Mouse (Mus musculus) liver, postnatal 0 days (tissue): ENCODE data around the gene Ctsh. TPM values are rescaled to one million over a fixed set of nuclear protein-coding genes. Genes with fewer than 3 reads are reported as not detected.
A peak's percentile ranks its signal among the peaks of the same experiment; 100 is the strongest.

Experiments
- ATAC-seq: fragments of 200-750 bp; cut with Nextera tagmentation; 2 replicates; pipeline ENCODE4 v1.8.0; 2017; ENCODE audit warnings: mild to moderate bottlenecking, moderate library complexity
- DNase-seq: peaks from one replicate; pipeline ENCODE4 v3.0.0-alpha.2; 2016
- H3K27ac ChIP-seq: fragments of 300-500 bp; sonication (generic); 2 replicates; pipeline ENCODE4 v1.5.1; 2014; ENCODE audit warnings: antibody characterized with exemption, moderate library complexity, mild to moderate bottlenecking, low read depth
- H3K27me3 ChIP-seq: fragments of 300-500 bp; sonication (generic); 2 replicates; pipeline ENCODE4 v1.6.1; 2014; ENCODE audit warnings: low read length, control low read depth, mixed read lengths; ENCODE audit not compliant: insufficient read depth
- H3K36me3 ChIP-seq: fragments of 300-500 bp; sonication (generic); replicated peaks from 2 replicates; pipeline ENCODE4 v1.6.1; 2014; ENCODE audit warnings: mild to moderate bottlenecking, control low read depth, low read length, moderate library complexity, mixed read lengths; ENCODE audit not compliant: insufficient read depth
- H3K4me1 ChIP-seq: fragments of 300-500 bp; sonication (generic); 2 replicates; pipeline ENCODE4 v1.6.1; 2014; ENCODE audit warnings: antibody characterized with exemption, mild to moderate bottlenecking, control low read depth; ENCODE audit not compliant: insufficient read depth
- H3K4me2 ChIP-seq: fragments of 300-500 bp; sonication (generic); 2 replicates; pipeline ENCODE4 v1.6.1; 2014; ENCODE audit warnings: low read depth, mild to moderate bottlenecking, low read length, moderate library complexity, mixed read lengths
- H3K4me3 ChIP-seq: fragments of 300-500 bp; sonication (generic); 2 replicates; pipeline ENCODE4 v1.5.1; 2014; ENCODE audit warnings: low read depth, low read length
- H3K9ac ChIP-seq: fragments of 300-500 bp; sonication (generic); replicated peaks from 2 replicates; pipeline ENCODE4 v1.6.1; 2014; ENCODE audit warnings: mild to moderate bottlenecking, moderate library complexity
- H3K9me3 ChIP-seq: fragments of 300-500 bp; sonication (generic); 2 replicates; pipeline ENCODE4 v1.6.1; 2016; ENCODE audit warnings: mild to moderate bottlenecking, control low read depth, low read length, mixed read lengths
- CTCF ChIP-seq: sonication (generic); IDR thresholded peaks from 2 replicates; pipeline ENCODE4 v1.5.1; 2016; ENCODE audit warnings: antibody characterized with exemption, low read depth
- EP300 ChIP-seq: IDR thresholded peaks from 2 replicates; pipeline ENCODE4 v1.6.1; 2016; ENCODE audit warnings: antibody characterized with exemption, low read depth, mild to moderate bottlenecking
- WGBS: fragments of 180-500 bp; shearing (Covaris S2); extraction: QIAGEN DNeasy Blood & Tissue Kit; methylation state at CpG from one replicate; pipeline ENCODE4 v1.1.7; 2014; ENCODE audit not compliant: insufficient replicate concordance; 5-methylcytosine and 5-hydroxymethylcytosine counted together
- polyA plus RNA-seq: library from polyadenylated mRNA; unstranded; fragments of >200 nt; fragmentation: Nextera tagmentation; extraction: Ambion mirVana; gene quantifications from 2 replicates; pipeline ENCODE4 v1.2.1, GENCODE M21; 2015

Ctsh gene
- polyA plus RNA-seq, 1 experiment from 2014 or later = 328 TPM

- Histone ChIP-seq H3K9ac (no peak overlapping the region), H3K4me2 (no peak overlapping the region), H3K4me3 (no peak overlapping the region), H3K36me3 (peaks cover 81% of the 10 kb centered on the region), H3K27me3 (no peaks in the 10 kb centered on the region), H3K27ac (no peak overlapping the region), H3K9me3 (no peaks in the 10 kb centered on the region), H3K4me1 (no peaks in the 10 kb centered on the region)
- 59% methylated on average over 2 of the region's 2 CpGs for WGBS
- DNase-seq (no peak), ATAC-seq (no peak)
- no peak for TF ChIP-seq EP300
- TF ChIP-seq CTCF = peak; percentile 67
Observed at GRCm38 (mm10) chr9:90100760-90101159, 46.8 kb downstream of the Ctsh start.

GRCm38 (mm10) chr9:90105462-90105861 lies 51.5 kb downstream of the Ctsh start:
- WGBS = 82% methylated on average over 1 of the region's 1 CpGs
- TF ChIP-seq CTCF (no peak), EP300 (no peak)
- H3K4me1 ChIP-seq = peaks cover 6% of the 10 kb centered on the region

GRCm38 (mm10) chr9:90106915-90107314 lies 53.0 kb downstream of the Ctsh start:
- no peak for ATAC-seq
- Histone ChIP-seq H3K27me3 (no peaks in the 10 kb centered on the region), H3K4me2 (no peak overlapping the region), H3K4me3 (no peak overlapping the region), H3K36me3 (peaks cover 46% of the 10 kb centered on the region), H3K9ac (no peak overlapping the region), H3K9me3 (no peaks in the 10 kb centered on the region), H3K4me1 (peaks cover 17% of the 10 kb centered on the region), H3K27ac (no peak overlapping the region)
- TF ChIP-seq CTCF (no peak), EP300 (no peak)
- no peak for DNase-seq
- WGBS = 86% methylated on average over 1 of the region's 1 CpGs

More at GRCm38 (mm10) chr9:90105462-90105861, 51.5 kb downstream of the Ctsh start:
- Histone ChIP-seq H3K4me2 (no peak overlapping the region), H3K27ac (no peak overlapping the region), H3K4me3 (no peak overlapping the region), H3K9ac (no peak overlapping the region), H3K9me3 (no peaks in the 10 kb centered on the region), H3K36me3 (peaks cover 60% of the 10 kb centered on the region), H3K27me3 (no peaks in the 10 kb centered on the region)
- no peak for DNase-seq
- ATAC-seq = no peak

- ATAC-seq (peak; percentile 55), DNase-seq (no peak)
- no peak for TF ChIP-seq EP300
- TF ChIP-seq CTCF = no peak
- H3K4me3 ChIP-seq = no peak overlapping the region
- H3K27ac ChIP-seq = 0 out of 2 replicates have a peak overlapping the region, but pooled peaks have one; percentile 18
- no peak overlapping the region for H3K4me2 ChIP-seq
- peaks cover 32% of the 10 kb centered on the region for H3K36me3 ChIP-seq
- H3K4me1 ChIP-seq = peaks cover 19% of the 10 kb centered on the region
- H3K27me3 ChIP-seq = no peaks in the 10 kb centered on the region
- no peaks in the 10 kb centered on the region for H3K9me3 ChIP-seq
- H3K9ac ChIP-seq = no peak overlapping the region
Observed at GRCm38 (mm10) chr9:90108272-90108671, 54.3 kb downstream of the Ctsh start.

- Histone ChIP-seq H3K27me3 (no peaks in the 10 kb centered on the region), H3K27ac (no peak overlapping the region), H3K4me2 (0 out of 2 replicates have a peak overlapping the region, but pooled peaks have one; percentile 1), H3K4me3 (no peak overlapping the region), H3K9ac (no peak overlapping the region), H3K4me1 (peaks cover 19% of the 10 kb centered on the region), H3K36me3 (peaks cover 26% of the 10 kb centered on the region), H3K9me3 (no peaks in the 10 kb centered on the region)
- WGBS = 55% methylated on average over 6 of the region's 6 CpGs
- ATAC-seq (no peak), DNase-seq (no peak)
- TF ChIP-seq CTCF (no peak), EP300 (no peak)
Observed at GRCm38 (mm10) chr9:90109386-90109785, 55.4 kb downstream of the Ctsh start.

- ATAC-seq (no peak), DNase-seq (peak; percentile 34)
- WGBS = under 1% methylated on average over 13 of the region's 13 CpGs
- TF ChIP-seq CTCF = no peak
- TF ChIP-seq EP300 = no peak; the same call in 1 of the 2 replicates
- H3K27ac ChIP-seq = peak overlapping the region; percentile 100
- H3K4me3 ChIP-seq = peak overlapping the region; percentile 100
- no peaks in the 10 kb centered on the region for H3K27me3 ChIP-seq
- H3K9ac ChIP-seq = peak overlapping the region; percentile 100
- peaks cover 9% of the 10 kb centered on the region for H3K36me3 ChIP-seq
- no peaks in the 10 kb centered on the region for H3K9me3 ChIP-seq
- peak overlapping the region; percentile 80 for H3K4me2 ChIP-seq
- H3K4me1 ChIP-seq = peaks cover 22% of the 10 kb centered on the region
Observed at GRCm38 (mm10) chr9:90113151-90113550, 59.2 kb downstream of the Ctsh start.
